Mouse (Mus musculus): ENCODE measurements around the gene Hcar2. TPM values are rescaled to one million over a fixed set of nuclear protein-coding genes. Genes with fewer than 3 reads are reported as not detected.

Hcar2 gene
- total RNA-seq (2017) = 9.5 and 10.4 TPM in 2 replicates

- peak; percentile 62 to 75 for ATAC-seq (replicated peaks in 1 of 2; ENCODE audit: insufficient read depth in 1 of 2, low FRiP score in 2 of 2, low TSS enrichment in 1 of 2, low read depth in 1 of 2, poor library complexity in 2 of 2, severe bottlenecking in 2 of 2)
These were observed at the start of gene Hcar2 for GRCm38 (mm10) chr5:123865365-123865764. Gene Hcar2 (minus strand): TSS chr5:123865499.

- peak; percentile 39 to 46; a peak in 2 of 4 replicates for ATAC-seq (replicated peaks in 1 of 2; ENCODE audit: insufficient read depth in 1 of 2, low FRiP score in 2 of 2, low TSS enrichment in 1 of 2, low read depth in 1 of 2, poor library complexity in 2 of 2, severe bottlenecking in 2 of 2)
These were observed 49.6 kb upstream of the Hcar2 start for GRCm38 (mm10) chr5:123914852-123915251.

GRCm38 (mm10) chr5:123907631-123907977 lies 42.3 kb upstream of the Hcar2 start:
- ATAC-seq (replicated peaks in 1 of 2; ENCODE audit: insufficient read depth in 1 of 2, low FRiP score in 2 of 2, low TSS enrichment in 1 of 2, low read depth in 1 of 2, poor library complexity in 2 of 2, severe bottlenecking in 2 of 2) = peak in 1 of 2 experiments; percentile 16; a peak in 1 of 4 replicates

GRCm38 (mm10) chr5:123906976-123907630 lies 41.8 kb upstream of the Hcar2 start, which contains the start of gene Denr:
Gene Denr (plus strand): TSS chr5:123907175.
- ATAC-seq (replicated peaks in 1 of 2; ENCODE audit: insufficient read depth in 1 of 2, low FRiP score in 2 of 2, low TSS enrichment in 1 of 2, low read depth in 1 of 2, poor library complexity in 2 of 2, severe bottlenecking in 2 of 2) = peak; percentile 90 to 98

- ATAC-seq (replicated peaks in 1 of 2; ENCODE audit: insufficient read depth in 1 of 2, low FRiP score in 2 of 2, low TSS enrichment in 1 of 2, low read depth in 1 of 2, poor library complexity in 2 of 2, severe bottlenecking in 2 of 2) = no peak
These were observed 41.1 kb upstream of the Hcar2 start for GRCm38 (mm10) chr5:123906146-123906975.

GRCm38 (mm10) chr5:123904059-123904672 lies 38.9 kb upstream of the Hcar2 start:
- no peak for ATAC-seq (replicated peaks in 1 of 2; ENCODE audit: insufficient read depth in 1 of 2, low FRiP score in 2 of 2, low TSS enrichment in 1 of 2, low read depth in 1 of 2, poor library complexity in 2 of 2, severe bottlenecking in 2 of 2)

- peak; percentile 51 to 68 for ATAC-seq (replicated peaks in 1 of 2; ENCODE audit: insufficient read depth in 1 of 2, low FRiP score in 2 of 2, low TSS enrichment in 1 of 2, low read depth in 1 of 2, poor library complexity in 2 of 2, severe bottlenecking in 2 of 2)
These were observed 32.1 kb upstream of the Hcar2 start for GRCm38 (mm10) chr5:123897352-123897751.

- no peak for ATAC-seq (replicated peaks in 1 of 2; ENCODE audit: insufficient read depth in 1 of 2, low FRiP score in 2 of 2, low TSS enrichment in 1 of 2, low read depth in 1 of 2, poor library complexity in 2 of 2, severe bottlenecking in 2 of 2)
These were observed 31.1 kb upstream of the Hcar2 start for GRCm38 (mm10) chr5:123896395-123896794.

- no peak; a peak in 1 of 4 replicates for ATAC-seq (replicated peaks in 1 of 2; ENCODE audit: insufficient read depth in 1 of 2, low FRiP score in 2 of 2, low TSS enrichment in 1 of 2, low read depth in 1 of 2, poor library complexity in 2 of 2, severe bottlenecking in 2 of 2)
These were observed 28.2 kb upstream of the Hcar2 start for GRCm38 (mm10) chr5:123893520-123893919.

- ATAC-seq (replicated peaks in 1 of 2; ENCODE audit: insufficient read depth in 1 of 2, low FRiP score in 2 of 2, low TSS enrichment in 1 of 2, low read depth in 1 of 2, poor library complexity in 2 of 2, severe bottlenecking in 2 of 2) = peak; percentile 90 to 91
These were observed 26.4 kb upstream of the Hcar2 start for GRCm38 (mm10) chr5:123891669-123892068.

- no peak for ATAC-seq (replicated peaks in 1 of 2; ENCODE audit: insufficient read depth in 1 of 2, low FRiP score in 2 of 2, low TSS enrichment in 1 of 2, low read depth in 1 of 2, poor library complexity in 2 of 2, severe bottlenecking in 2 of 2)
These were observed 25.7 kb upstream of the Hcar2 start for GRCm38 (mm10) chr5:123890987-123891386.

GRCm38 (mm10) chr5:123890312-123890711 lies 25.0 kb upstream of the Hcar2 start:
- no peak for ATAC-seq (replicated peaks in 1 of 2; ENCODE audit: insufficient read depth in 1 of 2, low FRiP score in 2 of 2, low TSS enrichment in 1 of 2, low read depth in 1 of 2, poor library complexity in 2 of 2, severe bottlenecking in 2 of 2)

GRCm38 (mm10) chr5:123886365-123886764 lies 21.1 kb upstream of the Hcar2 start:
- peak in 1 of 2 experiments; percentile 38; a peak in 2 of 4 replicates for ATAC-seq (replicated peaks in 1 of 2; ENCODE audit: insufficient read depth in 1 of 2, low FRiP score in 2 of 2, low TSS enrichment in 1 of 2, low read depth in 1 of 2, poor library complexity in 2 of 2, severe bottlenecking in 2 of 2)

- peak; percentile 27 to 55; a peak in 1 of 4 replicates for ATAC-seq (replicated peaks in 1 of 2; ENCODE audit: insufficient read depth in 1 of 2, low FRiP score in 2 of 2, low TSS enrichment in 1 of 2, low read depth in 1 of 2, poor library complexity in 2 of 2, severe bottlenecking in 2 of 2)
These were observed 19.0 kb upstream of the Hcar2 start for GRCm38 (mm10) chr5:123884332-123884731.

GRCm38 (mm10) chr5:123883891-123884290 lies 18.6 kb upstream of the Hcar2 start:
- ATAC-seq (replicated peaks in 1 of 2; ENCODE audit: insufficient read depth in 1 of 2, low FRiP score in 2 of 2, low TSS enrichment in 1 of 2, low read depth in 1 of 2, poor library complexity in 2 of 2, severe bottlenecking in 2 of 2) = no peak

- ATAC-seq (replicated peaks in 1 of 2; ENCODE audit: insufficient read depth in 1 of 2, low FRiP score in 2 of 2, low TSS enrichment in 1 of 2, low read depth in 1 of 2, poor library complexity in 2 of 2, severe bottlenecking in 2 of 2) = no peak
These were observed 15.5 kb upstream of the Hcar2 start for GRCm38 (mm10) chr5:123880778-123881177.

- no peak for ATAC-seq (replicated peaks in 1 of 2; ENCODE audit: insufficient read depth in 1 of 2, low FRiP score in 2 of 2, low TSS enrichment in 1 of 2, low read depth in 1 of 2, poor library complexity in 2 of 2, severe bottlenecking in 2 of 2)
These were observed 14.6 kb upstream of the Hcar2 start, which contains the start of gene Hcar1 for GRCm38 (mm10) chr5:123879928-123880327. Gene Hcar1 (minus strand): TSS chr5:123880020.

- ATAC-seq (replicated peaks in 1 of 2; ENCODE audit: insufficient read depth in 1 of 2, low FRiP score in 2 of 2, low TSS enrichment in 1 of 2, low read depth in 1 of 2, poor library complexity in 2 of 2, severe bottlenecking in 2 of 2) = 0 out of 4 replicates have a peak, but pooled peaks have one; percentile 13 to 25
These were observed 12.8 kb upstream of the Hcar2 start for GRCm38 (mm10) chr5:123878056-123878455.

Measured in hematopoietic stem cell, adult 5-6 weeks (primary cell).